Mouse (Mus musculus): ENCODE data around the gene Sfxn2.

Sfxn2 gene

GRCm38 (mm10) chr19:46629807-46630206 is 56.6 kb downstream of the Sfxn2 start:
- no peak for DNase-seq (ENCODE audit: low spot score)

GRCm38 (mm10) chr19:46631637-46632036 is 58.5 kb downstream of the Sfxn2 start:
- DNase-seq (ENCODE audit: low spot score): no peak

- no peak for DNase-seq (ENCODE audit: low spot score)
Observed at GRCm38 (mm10) chr19:46635766-46636165, 62.6 kb downstream of the Sfxn2 start.

DNA sequence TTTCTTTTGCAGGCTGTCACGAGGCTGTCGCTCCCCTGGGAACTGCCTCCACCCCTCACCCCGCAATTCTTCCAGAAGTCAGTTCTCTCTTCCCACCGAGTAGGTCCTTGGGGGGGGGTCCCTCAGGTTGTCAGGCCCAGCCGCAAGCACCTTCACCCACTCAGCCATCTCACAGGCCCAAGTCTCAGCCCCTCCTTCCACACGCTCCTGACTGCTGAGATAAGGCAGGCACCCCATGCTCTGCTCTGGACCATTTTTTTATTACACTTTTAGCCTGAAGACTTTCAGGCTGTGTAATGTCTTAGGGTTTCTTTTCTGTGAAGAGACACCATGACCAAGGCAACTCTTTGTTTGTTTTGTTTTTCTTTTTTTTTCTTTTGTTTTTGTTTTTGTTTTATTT is 64.4 kb downstream of the Sfxn2 start:
- DNase-seq (ENCODE audit: low spot score): no peak

DNA sequence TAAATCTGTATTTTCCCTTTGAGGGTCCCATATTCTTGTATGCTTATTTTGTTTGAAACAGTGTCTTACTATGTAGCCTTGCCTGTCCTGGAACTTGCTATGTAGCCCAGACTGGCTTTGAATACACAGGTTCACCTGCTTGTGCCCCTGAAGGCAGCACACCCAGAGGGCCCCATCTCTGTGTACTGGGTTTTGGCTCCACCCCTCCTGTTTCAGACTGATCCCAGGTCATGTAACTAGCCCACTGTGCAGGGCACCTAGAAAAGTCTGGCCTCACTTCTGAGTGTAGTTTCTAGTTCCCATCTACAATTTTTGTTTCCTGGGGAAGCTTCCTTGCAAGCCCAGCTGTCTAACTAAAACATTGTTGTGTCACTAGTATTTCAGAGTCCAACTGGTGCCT is 65.9 kb downstream of the Sfxn2 start:
- DNase-seq (ENCODE audit: low spot score): no peak

DNA sequence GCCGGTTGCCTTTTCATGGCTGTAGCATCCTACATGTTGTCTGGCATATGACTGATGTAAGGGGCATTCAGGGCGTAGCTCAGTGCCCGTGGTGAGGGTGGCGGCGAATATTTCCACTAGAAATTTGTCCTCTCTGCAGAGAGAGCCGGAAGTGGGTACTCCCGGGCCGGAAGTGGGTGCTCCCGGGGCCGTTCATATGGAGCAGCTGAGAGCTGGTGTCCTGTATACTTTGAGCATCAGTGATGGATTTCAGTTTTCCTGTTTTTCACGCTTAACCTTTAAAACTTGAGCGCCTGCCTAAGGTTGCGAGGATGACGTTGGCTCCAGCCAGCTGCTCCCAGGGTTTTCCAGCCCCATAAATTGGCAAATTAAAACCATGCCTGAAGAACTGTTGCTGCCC is 66.3 kb downstream of the Sfxn2 start:
- no peak for DNase-seq (ENCODE audit: low spot score)

GRCm38 (mm10) chr19:46640780-46641179 is 67.6 kb downstream of the Sfxn2 start:
- DNase-seq (ENCODE audit: low spot score): no peak

DNA sequence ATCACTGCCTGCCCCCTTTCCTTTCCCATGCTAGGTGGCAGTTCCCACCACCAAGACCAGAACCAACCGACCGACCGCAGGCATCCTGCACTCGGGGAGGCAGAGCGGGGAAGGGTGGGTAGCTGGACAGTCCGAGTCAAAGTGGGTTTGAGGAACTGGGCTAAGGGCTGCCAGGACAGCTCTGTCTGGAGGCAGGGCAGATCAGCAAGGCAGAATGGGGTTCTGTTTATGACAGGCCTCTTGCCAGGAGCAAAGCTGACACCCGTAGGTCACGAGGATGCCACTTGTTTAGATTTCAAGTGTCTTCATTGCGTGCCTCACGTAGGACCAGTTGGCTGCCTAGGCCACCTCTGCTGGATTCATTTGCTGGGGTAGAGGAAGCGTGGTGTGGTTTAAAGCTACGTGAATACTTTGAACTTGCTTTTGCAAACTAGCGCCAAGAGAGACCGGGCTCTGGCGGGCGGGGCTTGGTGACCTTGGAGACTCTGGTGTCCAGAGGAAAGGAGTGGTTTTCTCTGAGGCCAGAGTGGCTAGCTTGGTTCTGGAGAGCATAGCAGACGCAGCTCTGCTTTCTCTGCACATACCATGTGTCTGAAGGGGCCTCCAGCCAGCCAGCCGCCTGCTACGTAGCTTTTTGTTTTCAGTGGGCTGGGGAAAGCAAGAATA is 68.4 kb downstream of the Sfxn2 start:
- peak; percentile 87 for DNase-seq (ENCODE audit: low spot score)

- DNase-seq (ENCODE audit: low spot score): no peak
Observed at GRCm38 (mm10) chr19:46642136-46642753, 69.1 kb downstream of the Sfxn2 start.

DNA sequence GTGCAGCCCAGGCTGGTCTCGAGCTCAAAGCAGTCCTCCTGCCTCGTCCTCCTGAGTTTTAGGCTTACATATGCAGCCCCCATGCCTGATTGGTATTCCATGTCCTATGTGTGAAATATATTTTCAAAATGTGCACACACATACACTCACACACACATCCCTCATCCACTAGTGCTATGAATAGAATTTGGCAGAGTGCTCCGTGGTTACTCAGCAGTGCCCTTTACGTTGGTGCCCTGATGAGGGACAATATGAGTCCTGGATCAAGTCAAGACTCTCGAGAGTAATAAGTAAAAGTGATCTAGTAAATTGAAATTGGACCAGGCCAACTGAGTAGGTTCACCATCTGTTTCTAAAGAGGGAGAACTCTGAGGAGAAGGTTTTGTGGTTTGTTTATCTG is 70.1 kb downstream of the Sfxn2 start:
- DNase-seq (ENCODE audit: low spot score): no peak

GRCm38 (mm10) chr19:46644343-46644792 is 71.2 kb downstream of the Sfxn2 start:
- DNase-seq (ENCODE audit: low spot score): no peak

- DNase-seq (ENCODE audit: low spot score): no peak
Observed at GRCm38 (mm10) chr19:46644793-46645602, 71.8 kb downstream of the Sfxn2 start.

- DNase-seq (ENCODE audit: low spot score): no peak
Observed at GRCm38 (mm10) chr19:46646041-46646481, 72.9 kb downstream of the Sfxn2 start.

DNA sequence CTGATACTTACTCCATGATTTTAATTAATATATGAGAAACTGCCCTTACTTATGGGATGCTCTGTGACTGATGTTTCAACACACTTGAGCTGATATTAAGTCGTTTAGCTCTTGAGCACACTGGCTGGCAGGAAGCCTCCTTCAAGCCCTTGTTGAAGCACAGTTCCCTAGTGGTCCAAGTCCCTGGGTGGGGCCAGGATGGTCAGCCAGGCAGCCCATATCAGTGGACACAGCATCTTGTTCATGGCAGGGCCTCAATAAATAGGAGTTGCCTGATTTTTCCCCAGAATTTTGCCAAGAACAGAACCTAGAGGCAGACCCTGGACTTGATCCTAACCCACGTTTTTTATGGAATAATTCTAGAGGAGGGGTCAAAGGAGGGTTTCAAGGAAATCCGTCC is 74.1 kb downstream of the Sfxn2 start:
- no peak for DNase-seq (ENCODE audit: low spot score)
